Mouse (Mus musculus) kidney, postnatal 0 days (tissue): ENCODE data around the gene Cercam. TPM values are rescaled to one million over a fixed set of nuclear protein-coding genes. Genes with fewer than 3 reads are reported as not detected.
A peak's percentile ranks its signal among the peaks of the same experiment; 100 is the strongest.

Experiments
- ATAC-seq: fragments of 200-750 bp; cut with Nextera tagmentation; replicated peaks from 2 replicates; pipeline ENCODE4 v1.8.0; 2017; ENCODE audit warnings: low read depth, moderate number of reproducible peaks, moderate TSS enrichment, moderate library complexity; ENCODE audit not compliant: low FRiP score
- DNase-seq: peaks from one replicate; pipeline ENCODE4 v3.0.0-alpha.2; 2016; ENCODE audit warnings: low spot score
- H3K27ac ChIP-seq: fragments of 300-500 bp; sonication (generic); 2 replicates; pipeline ENCODE4 v1.5.1; 2014; ENCODE audit warnings: mild to moderate bottlenecking
- H3K27me3 ChIP-seq: fragments of 300-500 bp; sonication (generic); 2 replicates; pipeline ENCODE4 v1.6.1; 2014; ENCODE audit warnings: low read length, mixed read lengths; ENCODE audit not compliant: insufficient read depth
- H3K36me3 ChIP-seq: fragments of 300-500 bp; sonication (generic); 2 replicates; pipeline ENCODE4 v1.6.1; 2014; ENCODE audit warnings: low read length, mixed read lengths; ENCODE audit not compliant: insufficient read depth
- H3K4me1 ChIP-seq: fragments of 300-500 bp; sonication (generic); replicated peaks from 2 replicates; pipeline ENCODE4 v1.6.1; 2014; ENCODE audit warnings: antibody characterized with exemption, low read length, mixed read lengths; ENCODE audit not compliant: insufficient read depth
- H3K4me2 ChIP-seq: fragments of 300-500 bp; sonication (generic); 2 replicates; pipeline ENCODE4 v1.6.1; 2014; ENCODE audit warnings: mild to moderate bottlenecking, low read length, moderate library complexity, mixed read lengths
- H3K4me3 ChIP-seq: fragments of 300-500 bp; sonication (generic); replicated peaks from 2 replicates; pipeline ENCODE4 v1.5.1; 2014; ENCODE audit warnings: low read depth, low read length
- H3K9ac ChIP-seq: fragments of 300-500 bp; sonication (generic); 2 replicates; pipeline ENCODE4 v1.6.1; 2014; ENCODE audit warnings: low read depth, low read length
- H3K9me3 ChIP-seq: fragments of 300-500 bp; sonication (generic); replicated peaks from 2 replicates; pipeline ENCODE4 v1.6.1; 2016; ENCODE audit warnings: low read length, inconsistent platforms, mixed read lengths
- CTCF ChIP-seq: IDR thresholded peaks from 2 replicates; pipeline ENCODE4 v1.5.1; 2016; ENCODE audit warnings: antibody characterized with exemption, low read depth, mild to moderate bottlenecking, moderate library complexity
- WGBS: fragments of 180-500 bp; shearing (Covaris S2); extraction: QIAGEN DNeasy Blood & Tissue Kit; methylation state at CpG from one replicate; pipeline ENCODE4 v1.1.7; 2014; 5-methylcytosine and 5-hydroxymethylcytosine counted together
- polyA plus RNA-seq: library from polyadenylated mRNA; unstranded; fragments of >200 nt; fragmentation: Nextera tagmentation; extraction: Ambion mirVana; gene quantifications from 2 replicates; pipeline ENCODE4 v1.2.1, GENCODE M21; 2015

Cercam gene
- polyA plus RNA-seq, 1 experiment from 2014 or later = 10.2 TPM

GRCm38 (mm10) chr2:29857967-29858366, 11.0 kb upstream of the Cercam start:
- 71% methylated on average over 5 of the region's 5 CpGs for WGBS
- no peak for ATAC-seq
- H3K36me3 ChIP-seq = no peaks in the 10 kb centered on the region

GRCm38 (mm10) chr2:29858748-29859473, 10.1 kb upstream of the Cercam start:
- Histone ChIP-seq H3K36me3 (no peaks in the 10 kb centered on the region), H3K4me1 (no peaks in the 10 kb centered on the region), H3K27ac (no peak overlapping the region), H3K4me2 (no peak overlapping the region), H3K27me3 (no peaks in the 10 kb centered on the region), H3K4me3 (no peak overlapping the region), H3K9me3 (no peaks in the 10 kb centered on the region), H3K9ac (no peak overlapping the region)
- DNase-seq (peak; percentile 66), ATAC-seq (no peak)
- 8% methylated on average over 5 of the region's 5 CpGs for WGBS
- peak; percentile 77 for TF ChIP-seq CTCF

More at GRCm38 (mm10) chr2:29857967-29858366, 11.0 kb upstream of the Cercam start:
- no peak for TF ChIP-seq CTCF
- no peaks in the 10 kb centered on the region for H3K4me1 ChIP-seq
- no peak overlapping the region for H3K27ac ChIP-seq
- H3K9ac ChIP-seq = no peak overlapping the region
- no peak overlapping the region for H3K4me3 ChIP-seq
- no peak for DNase-seq
- H3K4me2 ChIP-seq = no peak overlapping the region
- no peaks in the 10 kb centered on the region for H3K27me3 ChIP-seq
- H3K9me3 ChIP-seq = no peaks in the 10 kb centered on the region

- Histone ChIP-seq H3K9me3 (no peaks in the 10 kb centered on the region), H3K4me1 (0 out of 2 replicates have a peak, but pooled peaks cover under 1% of the 10 kb centered on the region), H3K9ac (no peak overlapping the region), H3K4me3 (no peak overlapping the region), H3K4me2 (no peak overlapping the region), H3K36me3 (no peaks in the 10 kb centered on the region), H3K27me3 (no peaks in the 10 kb centered on the region), H3K27ac (no peak overlapping the region)
- DNase-seq = no peak
- WGBS = 72% methylated on average over 4 of the region's 4 CpGs
- no peak for ATAC-seq
- TF ChIP-seq CTCF = no peak
Measured at GRCm38 (mm10) chr2:29865125-29865524, 3.8 kb upstream of the Cercam start.

GRCm38 (mm10) chr2:29869646-29870451, 885 bp downstream of the Cercam start:
- WGBS = 5% methylated on average over 17 of the region's 17 CpGs
- H3K4me2 ChIP-seq = peak overlapping the region; percentile 76
- H3K27me3 ChIP-seq = no peaks in the 10 kb centered on the region
- H3K36me3 ChIP-seq = no peaks in the 10 kb centered on the region
- DNase-seq (peak; percentile 22), ATAC-seq (0 out of 2 replicates have a peak, but pooled peaks have one; percentile 11)
- no peak for TF ChIP-seq CTCF
- H3K9ac ChIP-seq = peak overlapping the region; percentile 58
- H3K9me3 ChIP-seq = no peaks in the 10 kb centered on the region
- 0 out of 2 replicates have a peak, but pooled peaks cover 4% of the 10 kb centered on the region for H3K4me1 ChIP-seq
- H3K27ac ChIP-seq = peak overlapping the region; percentile 72; the same call in 1 of the 2 replicates
- H3K4me3 ChIP-seq = peak overlapping the region; percentile 39

GRCm38 (mm10) chr2:29872581-29873295, 3.8 kb downstream of the Cercam start:
- WGBS = 96% methylated on average over 10 of the region's 10 CpGs
- Histone ChIP-seq H3K36me3 (no peaks in the 10 kb centered on the region), H3K9me3 (no peaks in the 10 kb centered on the region), H3K4me3 (no peak overlapping the region), H3K4me1 (0 out of 2 replicates have a peak, but pooled peaks cover 4% of the 10 kb centered on the region), H3K9ac (no peak overlapping the region), H3K4me2 (no peak overlapping the region), H3K27me3 (no peaks in the 10 kb centered on the region), H3K27ac (no peak overlapping the region)
- no peak for DNase-seq
- no peak for ATAC-seq
- no peak for TF ChIP-seq CTCF

GRCm38 (mm10) chr2:29873801-29874200, 4.8 kb downstream of the Cercam start:
- no peak overlapping the region for H3K27ac ChIP-seq
- no peak for TF ChIP-seq CTCF
- DNase-seq (no peak), ATAC-seq (no peak)
- H3K27me3 ChIP-seq = no peaks in the 10 kb centered on the region
- 0 out of 2 replicates have a peak, but pooled peaks cover 4% of the 10 kb centered on the region for H3K4me1 ChIP-seq
- no peak overlapping the region for H3K4me2 ChIP-seq
- H3K9me3 ChIP-seq = no peaks in the 10 kb centered on the region
- H3K36me3 ChIP-seq = no peaks in the 10 kb centered on the region
- 86% methylated on average over 4 of the region's 4 CpGs for WGBS
- H3K4me3 ChIP-seq = no peak overlapping the region
- H3K9ac ChIP-seq = no peak overlapping the region
